Mouse (Mus musculus): ENCODE results near the gene Cnih3. TPM values are rescaled to one million over a fixed set of nuclear protein-coding genes. Genes with fewer than 3 reads are reported as not detected.
A peak's percentile ranks its signal among the peaks of the same experiment; 100 is the strongest.

The Cnih3 gene
- polyA plus RNA-seq, 1 experiment from 2014 or later: not detected

GRCm38 (mm10) chr1:181315350-181315749 lies 37.1 kb upstream of the Cnih3 start:
- TF ChIP-seq EP300 (IDR thresholded peaks at IDR 0.05; ENCODE audit: low read depth): no peak
- TF ChIP-seq CTCF (IDR thresholded peaks at IDR 0.05; ENCODE audit: low read depth): no peak
- WGBS (ENCODE audit: insufficient replicate concordance): 54% methylated on average over 3 of the region's 3 CpGs
- Histone ChIP-seq H3K4me1 (ENCODE audit: insufficient read depth) (peaks cover 11% of the 10 kb centered on the region), H3K27ac (ENCODE audit: low read depth) (no peak overlapping the region), H3K36me3 (replicated peaks; ENCODE audit: insufficient read depth, low read length) (no peaks in the 10 kb centered on the region), H3K4me3 (ENCODE audit: low read depth, low read length) (no peak overlapping the region), H3K9ac (replicated peaks) (no peak overlapping the region), H3K4me2 (ENCODE audit: low read depth, low read length) (no peak overlapping the region), H3K27me3 (ENCODE audit: insufficient read depth, low read length) (no peaks in the 10 kb centered on the region), H3K9me3 (ENCODE audit: low read length) (no peaks in the 10 kb centered on the region)
- DNase-seq (no peak), ATAC-seq (no peak)

GRCm38 (mm10) chr1:181316571-181316970 lies 35.9 kb upstream of the Cnih3 start:
- Histone ChIP-seq H3K4me3 (ENCODE audit: low read depth, low read length) (no peak overlapping the region), H3K27me3 (ENCODE audit: insufficient read depth, low read length) (no peaks in the 10 kb centered on the region), H3K36me3 (replicated peaks; ENCODE audit: insufficient read depth, low read length) (no peaks in the 10 kb centered on the region), H3K4me2 (ENCODE audit: low read depth, low read length) (no peak overlapping the region), H3K27ac (ENCODE audit: low read depth) (no peak overlapping the region), H3K9me3 (ENCODE audit: low read length) (0 out of 2 replicates have a peak, but pooled peaks cover under 1% of the 10 kb centered on the region), H3K4me1 (ENCODE audit: insufficient read depth) (peaks cover 2% of the 10 kb centered on the region; the same call in 1 of the 2 replicates), H3K9ac (replicated peaks) (no peak overlapping the region)
- ATAC-seq: no peak
- TF ChIP-seq EP300 (IDR thresholded peaks at IDR 0.05; ENCODE audit: low read depth) (no peak), CTCF (IDR thresholded peaks at IDR 0.05; ENCODE audit: low read depth) (no peak)
- no peak for DNase-seq
- 58% methylated on average over 5 of the region's 5 CpGs for whole genome bisulfite sequencing (ENCODE audit: insufficient replicate concordance)

- no peak for ATAC-seq
- TF ChIP-seq CTCF (IDR thresholded peaks at IDR 0.05; ENCODE audit: low read depth) (no peak), EP300 (IDR thresholded peaks at IDR 0.05; ENCODE audit: low read depth) (no peak)
- H3K36me3 ChIP-seq (replicated peaks; ENCODE audit: insufficient read depth, low read length): no peaks in the 10 kb centered on the region
- no peak overlapping the region for H3K9ac ChIP-seq (replicated peaks)
- peaks cover 15% of the 10 kb centered on the region for H3K4me1 ChIP-seq (ENCODE audit: insufficient read depth)
- 83% methylated on average over 6 of the region's 6 CpGs for WGBS (ENCODE audit: insufficient replicate concordance)
- H3K27ac ChIP-seq (ENCODE audit: low read depth): no peak overlapping the region
- no peak overlapping the region for H3K4me3 ChIP-seq (ENCODE audit: low read depth, low read length)
- DNase-seq: no peak
- no peaks in the 10 kb centered on the region for H3K27me3 ChIP-seq (ENCODE audit: insufficient read depth, low read length)
- H3K9me3 ChIP-seq (ENCODE audit: low read length): 0 out of 2 replicates have a peak, but pooled peaks cover 2% of the 10 kb centered on the region
- no peak overlapping the region for H3K4me2 ChIP-seq (ENCODE audit: low read depth, low read length)
Observed at GRCm38 (mm10) chr1:181319466-181319865, 33.0 kb upstream of the Cnih3 start.

- TF ChIP-seq CTCF (IDR thresholded peaks at IDR 0.05; ENCODE audit: low read depth) (no peak), EP300 (IDR thresholded peaks at IDR 0.05; ENCODE audit: low read depth) (no peak)
- DNase-seq (no peak), ATAC-seq (no peak)
- Histone ChIP-seq H3K27me3 (ENCODE audit: insufficient read depth, low read length) (no peaks in the 10 kb centered on the region), H3K4me1 (ENCODE audit: insufficient read depth) (peaks cover 13% of the 10 kb centered on the region), H3K9ac (replicated peaks) (no peak overlapping the region), H3K27ac (ENCODE audit: low read depth) (no peak overlapping the region), H3K9me3 (ENCODE audit: low read length) (0 out of 2 replicates have a peak, but pooled peaks cover 2% of the 10 kb centered on the region), H3K4me2 (ENCODE audit: low read depth, low read length) (no peak overlapping the region), H3K36me3 (replicated peaks; ENCODE audit: insufficient read depth, low read length) (no peaks in the 10 kb centered on the region), H3K4me3 (ENCODE audit: low read depth, low read length) (no peak overlapping the region)
- WGBS (ENCODE audit: insufficient replicate concordance): 90% methylated on average over 5 of the region's 5 CpGs
Observed at GRCm38 (mm10) chr1:181321149-181321548, 31.3 kb upstream of the Cnih3 start.

GRCm38 (mm10) chr1:181323134-181323533 lies 29.3 kb upstream of the Cnih3 start:
- Histone ChIP-seq H3K27ac (ENCODE audit: low read depth) (peak overlapping the region; percentile 51; the same call in 1 of the 2 replicates), H3K4me1 (ENCODE audit: insufficient read depth) (peaks cover 13% of the 10 kb centered on the region), H3K4me3 (ENCODE audit: low read depth, low read length) (no peak overlapping the region), H3K27me3 (ENCODE audit: insufficient read depth, low read length) (no peaks in the 10 kb centered on the region), H3K9me3 (ENCODE audit: low read length) (0 out of 2 replicates have a peak, but pooled peaks cover 2% of the 10 kb centered on the region), H3K9ac (replicated peaks) (peak overlapping the region; percentile 26), H3K36me3 (replicated peaks; ENCODE audit: insufficient read depth, low read length) (no peaks in the 10 kb centered on the region), H3K4me2 (ENCODE audit: low read depth, low read length) (peak overlapping the region; percentile 40)
- DNase-seq (no peak), ATAC-seq (peak; percentile 93)
- TF ChIP-seq EP300 (IDR thresholded peaks at IDR 0.05; ENCODE audit: low read depth) (peak; percentile 99), CTCF (IDR thresholded peaks at IDR 0.05; ENCODE audit: low read depth) (no peak)
- 56% methylated on average over 3 of the region's 3 CpGs for WGBS (ENCODE audit: insufficient replicate concordance)

- Histone ChIP-seq H3K4me2 (ENCODE audit: low read depth, low read length) (no peak overlapping the region), H3K27ac (ENCODE audit: low read depth) (no peak overlapping the region), H3K9me3 (ENCODE audit: low read length) (no peaks in the 10 kb centered on the region), H3K4me3 (ENCODE audit: low read depth, low read length) (no peak overlapping the region), H3K9ac (replicated peaks) (no peak overlapping the region), H3K4me1 (ENCODE audit: insufficient read depth) (peaks cover 23% of the 10 kb centered on the region), H3K27me3 (ENCODE audit: insufficient read depth, low read length) (no peaks in the 10 kb centered on the region), H3K36me3 (replicated peaks; ENCODE audit: insufficient read depth, low read length) (no peaks in the 10 kb centered on the region)
- ATAC-seq (no peak), DNase-seq (no peak)
- 82% methylated on average over 5 of the region's 5 CpGs for WGBS (ENCODE audit: insufficient replicate concordance)
- TF ChIP-seq EP300 (IDR thresholded peaks at IDR 0.05; ENCODE audit: low read depth): no peak
- TF ChIP-seq CTCF (IDR thresholded peaks at IDR 0.05; ENCODE audit: low read depth): no peak
Observed at GRCm38 (mm10) chr1:181327137-181327536, 25.3 kb upstream of the Cnih3 start.
